Mouse (Mus musculus): ENCODE measurements around the gene 4933402D24Rik.

Gene 4933402D24Rik

DNA sequence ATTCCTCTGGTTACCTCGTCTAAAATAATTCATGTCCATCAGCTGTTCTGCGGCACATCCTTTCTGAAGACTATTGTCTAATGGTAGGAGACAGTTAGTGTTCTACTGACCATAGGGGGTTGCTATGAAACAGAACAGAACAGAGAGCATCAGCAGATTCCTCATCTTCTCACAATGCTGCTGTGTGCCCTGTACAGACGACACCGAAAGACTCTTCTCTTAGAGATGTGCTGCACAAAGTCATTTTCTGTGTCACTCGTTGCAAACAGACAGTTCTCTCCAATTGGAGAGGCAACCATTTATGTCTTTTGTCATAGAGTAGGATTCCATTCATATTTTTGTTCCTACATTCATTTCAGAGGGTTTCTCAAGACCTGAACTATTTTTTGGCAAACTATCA lies at the start of gene 4933402D24Rik:
Gene 4933402D24Rik (minus strand): TSS at position 101 of the 400 bp plus-strand sequence.
- no peak for DNase-seq (ENCODE audit: low read depth, low spot score)

DNA sequence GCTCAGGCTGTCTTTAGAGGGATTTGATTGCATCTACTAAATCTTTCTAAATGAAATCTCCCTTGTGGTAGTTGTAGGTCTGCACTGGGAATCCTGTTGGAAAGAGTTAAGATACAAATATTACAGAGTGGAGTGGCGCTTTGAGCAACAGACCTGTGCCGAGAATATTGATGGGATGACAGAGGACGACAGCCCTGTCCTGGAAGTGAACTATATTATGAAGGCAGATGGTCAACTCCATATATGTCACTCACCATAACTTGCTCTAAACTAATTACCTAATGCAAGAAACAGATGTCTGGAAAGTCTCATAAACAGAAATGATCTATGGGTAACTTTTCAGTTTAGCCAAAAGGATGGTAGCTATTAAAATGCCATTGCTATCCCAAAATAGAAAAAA lies 39.5 kb upstream of the 4933402D24Rik start:
- peak; percentile 42 for DNase-seq (ENCODE audit: low read depth, low spot score)

DNA sequence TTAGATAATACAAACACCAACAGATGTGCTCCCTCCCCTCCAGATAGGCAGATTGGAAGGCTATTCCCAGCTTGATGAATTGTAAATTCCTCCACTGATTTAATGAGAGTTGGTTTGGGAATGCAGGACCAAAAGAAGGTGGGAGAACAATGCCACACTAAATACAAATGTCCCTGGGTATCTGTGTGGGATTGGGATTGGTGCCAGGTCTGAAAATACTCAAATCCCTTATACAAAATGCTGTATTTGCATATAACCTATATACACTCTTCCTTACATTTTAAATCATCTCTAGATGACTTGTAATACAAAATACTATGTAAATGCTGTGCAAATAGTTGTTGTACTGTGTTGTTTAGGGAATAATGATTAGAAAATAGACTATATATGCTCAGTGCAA lies 36.0 kb upstream of the 4933402D24Rik start:
- DNase-seq (ENCODE audit: low read depth, low spot score): no peak

DNA sequence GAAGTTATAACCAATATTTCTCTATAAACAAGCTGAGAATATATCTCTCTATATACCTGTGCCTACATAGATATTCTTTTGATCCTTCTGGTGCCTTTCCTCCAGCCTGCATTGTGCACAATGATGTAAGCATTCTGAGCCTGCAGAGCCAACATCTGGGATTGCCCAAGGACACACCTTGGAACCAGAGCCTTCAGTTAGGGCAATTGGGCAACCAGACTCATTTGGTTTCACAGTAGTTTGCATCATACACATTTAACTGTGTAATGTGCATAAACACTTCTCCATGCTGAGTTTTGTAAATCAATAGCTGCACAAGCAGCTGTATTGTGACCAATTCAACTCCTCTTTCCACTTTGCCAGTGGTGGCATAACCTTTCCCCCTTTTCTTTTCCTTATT lies 25.3 kb upstream of the 4933402D24Rik start:
- no peak for DNase-seq (ENCODE audit: low read depth, low spot score)

DNA sequence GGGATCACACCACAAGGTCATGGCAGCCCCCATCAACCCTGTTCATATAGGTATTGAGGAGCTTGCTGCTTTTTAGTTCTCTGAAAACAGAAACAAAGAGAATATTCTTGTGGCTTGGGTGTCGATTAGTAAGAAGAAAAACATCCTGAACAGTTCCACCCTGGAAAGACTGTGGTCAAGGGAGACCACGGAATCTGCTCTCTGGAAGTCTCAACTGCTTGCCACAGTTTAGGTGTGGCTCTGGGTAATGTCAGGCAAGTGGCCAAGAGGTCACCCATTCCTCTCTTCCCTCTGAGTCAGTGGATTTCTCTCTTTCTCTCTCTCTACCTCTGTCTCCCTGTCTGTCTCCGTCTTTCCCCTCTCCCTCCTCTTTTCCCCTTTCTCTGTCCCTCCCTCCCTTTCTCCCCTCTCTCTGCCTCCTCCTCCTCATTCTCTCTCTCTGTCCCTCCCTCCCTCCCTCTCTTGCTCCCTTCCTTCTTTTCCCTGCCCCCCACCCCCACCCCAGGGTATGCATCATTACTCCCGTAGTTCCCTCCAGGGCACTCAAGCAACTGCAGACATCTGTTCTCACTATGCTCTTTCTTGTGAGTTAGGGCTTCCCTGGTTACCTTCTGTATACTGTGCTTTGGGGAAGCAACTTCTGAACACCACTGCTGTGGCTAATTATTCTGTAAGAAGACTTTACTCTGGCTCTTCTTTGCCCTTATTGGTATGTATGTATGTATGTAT lies 8.0 kb upstream of the 4933402D24Rik start:
- no peak for DNase-seq (ENCODE audit: low read depth, low spot score)

DNA sequence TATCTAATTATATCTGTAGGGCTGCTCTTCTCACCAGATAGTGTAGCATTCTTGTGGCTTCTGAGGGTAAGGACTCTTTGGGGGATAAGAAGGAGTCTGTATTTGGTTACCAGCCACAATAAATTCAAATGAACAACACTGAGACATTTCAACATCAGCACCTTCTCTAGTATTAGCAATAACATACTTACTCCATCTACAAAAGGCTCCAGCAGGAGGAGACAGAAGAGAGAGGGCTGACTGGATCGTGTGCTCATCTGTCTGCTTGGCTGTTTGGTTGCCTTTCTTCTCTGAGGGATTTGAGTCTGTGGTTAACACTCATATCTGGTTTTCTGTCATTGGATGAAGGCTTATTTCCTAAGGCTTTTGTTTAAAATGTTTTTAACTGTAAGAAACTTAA lies 7.3 kb upstream of the 4933402D24Rik start:
- no peak for DNase-seq (ENCODE audit: low read depth, low spot score)

DNA sequence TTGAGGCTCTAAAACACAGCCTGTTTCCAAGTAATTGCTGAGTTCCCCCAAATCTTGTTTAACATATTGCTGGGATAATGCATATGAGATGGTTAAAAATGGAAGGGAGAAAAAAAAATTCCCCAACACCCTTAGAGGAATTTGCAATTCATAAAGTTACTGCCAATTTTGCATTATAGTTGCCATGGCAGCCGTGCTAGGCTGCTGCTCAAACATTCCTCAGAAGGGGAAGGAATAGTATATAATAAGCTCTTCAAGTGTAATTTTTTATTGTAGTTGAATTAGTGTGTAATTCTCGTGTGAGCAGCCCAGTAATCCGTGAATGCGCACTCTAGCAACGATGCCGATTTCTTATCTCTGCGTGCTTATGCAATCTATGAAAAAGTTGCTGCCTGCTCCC lies 1.2 kb upstream of the 4933402D24Rik start:
- DNase-seq (ENCODE audit: low read depth, low spot score): no peak

DNA sequence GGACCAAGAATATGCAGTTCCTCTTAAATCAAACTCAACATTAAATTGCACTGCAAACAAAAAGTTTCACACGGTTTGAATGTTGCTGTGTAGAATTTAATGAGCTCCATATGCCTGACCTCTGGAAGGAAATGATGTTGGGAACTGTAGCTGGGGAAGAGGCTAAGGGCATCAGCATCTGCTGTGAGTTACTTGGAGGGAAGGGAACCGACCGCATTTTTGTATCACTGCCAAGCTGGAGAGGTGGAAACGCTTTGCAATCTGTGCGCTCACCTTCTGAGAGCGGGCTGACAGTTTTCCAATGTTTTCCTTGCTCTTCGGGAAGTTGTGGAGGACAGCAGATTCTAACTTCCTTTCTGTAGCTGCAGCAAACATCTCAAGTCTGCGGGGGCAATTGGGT lies 955 bp downstream of the 4933402D24Rik start:
- peak; percentile 56 for DNase-seq (ENCODE audit: low read depth, low spot score)

DNA sequence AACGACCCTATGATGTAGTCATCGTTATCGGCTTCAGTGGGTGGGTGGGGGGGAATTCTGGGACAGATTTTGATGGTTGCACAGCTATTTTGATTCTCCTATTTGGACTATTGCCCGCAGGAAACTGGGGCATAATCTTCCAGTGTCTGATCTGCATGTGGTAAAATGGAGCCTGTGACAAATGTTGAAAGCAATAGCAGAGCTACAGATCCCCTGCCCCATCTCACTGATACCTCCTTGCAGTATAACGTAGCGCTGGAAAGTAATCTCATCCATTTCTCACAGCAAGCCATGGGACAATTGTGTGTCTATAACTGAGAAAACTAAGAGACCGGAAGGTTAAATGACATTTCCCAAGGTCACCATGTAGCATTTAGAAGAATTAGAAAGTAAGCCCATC lies 4.7 kb downstream of the 4933402D24Rik start:
- no peak for DNase-seq (ENCODE audit: low read depth, low spot score)

DNA sequence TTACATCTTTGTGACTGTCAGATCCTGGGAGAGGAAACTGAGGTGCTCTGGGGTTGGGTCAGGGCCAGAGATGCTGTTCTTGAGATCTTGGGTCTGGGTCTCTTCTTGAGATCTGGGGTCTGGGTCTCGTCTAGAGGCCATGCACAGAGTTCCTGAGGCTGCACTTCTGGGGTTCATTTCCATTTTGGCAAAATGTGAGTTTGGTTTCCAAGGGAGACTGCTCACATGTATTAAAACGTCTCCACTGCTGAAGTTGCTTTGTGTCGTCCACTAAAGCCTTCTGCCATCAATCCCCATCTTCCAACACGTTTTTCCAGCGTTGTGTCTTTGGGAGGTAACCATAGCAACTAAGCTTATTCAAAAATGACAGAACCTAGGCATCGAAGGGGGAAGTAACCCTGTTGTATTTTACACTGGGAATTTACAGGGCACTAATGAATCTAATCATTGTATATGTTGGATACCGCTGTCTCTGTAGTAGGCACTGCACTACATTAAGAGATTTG lies 5.1 kb downstream of the 4933402D24Rik start:
- peak; percentile 57 for DNase-seq (ENCODE audit: low read depth, low spot score)

DNA sequence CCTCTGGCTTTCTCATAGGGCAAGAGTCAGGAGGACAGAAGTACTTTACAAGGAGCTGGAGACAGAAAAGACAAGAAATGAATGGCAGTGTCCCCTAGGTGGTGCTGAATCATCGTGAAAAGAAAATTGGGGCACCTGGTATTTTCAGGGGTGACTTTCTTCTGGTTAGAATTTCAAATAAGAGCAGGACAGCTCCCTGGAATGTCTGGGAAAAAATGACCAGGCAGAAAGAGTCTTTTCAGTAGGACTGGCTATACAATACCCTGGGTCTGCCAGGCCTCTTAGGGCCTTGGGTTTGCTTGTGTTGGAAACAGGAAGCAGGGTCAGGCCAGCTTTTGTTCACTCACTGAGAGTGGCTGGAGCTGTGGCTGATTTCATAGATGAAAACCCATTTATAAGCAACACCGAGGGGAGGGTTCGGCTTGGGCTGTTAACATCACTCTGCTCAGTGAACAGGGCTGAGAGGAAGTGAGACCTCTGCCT lies 5.8 kb downstream of the 4933402D24Rik start:
- peak; percentile 58 for DNase-seq (ENCODE audit: low read depth, low spot score)

DNA sequence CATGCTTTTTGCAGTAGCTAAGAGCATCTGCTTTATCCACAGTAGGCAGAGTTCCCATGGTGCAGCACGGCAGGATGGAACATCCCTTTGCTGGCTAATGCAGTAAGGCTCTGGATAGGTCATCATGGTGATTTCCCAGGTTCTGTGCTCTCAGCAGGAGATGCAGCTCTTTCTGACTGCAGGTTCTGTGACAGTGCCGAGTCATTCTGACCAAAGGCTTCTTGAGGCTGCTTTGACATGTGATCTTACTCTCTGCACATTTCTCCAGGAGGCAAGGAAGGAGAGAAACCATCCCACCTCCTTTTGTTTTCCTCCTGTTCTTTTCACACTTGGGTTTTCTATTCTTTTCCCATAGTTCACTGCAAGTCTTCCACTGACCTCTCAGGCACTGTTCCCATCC lies 13.1 kb downstream of the 4933402D24Rik start:
- DNase-seq (ENCODE audit: low read depth, low spot score): no peak

DNA sequence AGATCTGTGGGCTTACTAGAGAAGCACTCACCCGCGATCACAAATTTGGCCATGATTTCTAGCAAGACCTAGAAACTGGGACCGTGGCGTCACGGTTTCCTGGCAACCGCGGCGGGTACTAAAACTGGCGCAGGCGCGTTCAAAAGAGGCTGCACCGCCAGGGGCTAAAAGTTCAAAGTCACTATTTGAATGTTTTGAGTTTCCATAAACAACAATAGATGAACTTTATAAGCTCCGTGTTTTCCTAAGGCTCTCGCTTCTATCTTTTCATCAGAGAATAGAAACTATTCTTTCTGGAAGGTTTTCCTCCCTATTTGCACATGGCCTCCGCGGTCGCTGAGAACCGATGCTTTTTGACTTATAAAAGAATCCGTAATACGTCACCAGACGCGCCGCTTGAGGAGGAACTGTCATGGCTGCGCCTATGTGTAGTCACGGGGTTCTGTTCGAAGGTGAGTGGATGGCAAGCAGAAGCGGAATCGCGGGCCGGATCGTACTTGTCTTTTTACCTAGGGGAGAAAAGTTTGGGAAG lies 38.8 kb downstream of the 4933402D24Rik start, which contains the start of the genes Mdh1b and Fastkd2:
Gene Mdh1b (minus strand): TSS at position 79 of the 532 bp plus-strand sequence.
Gene Fastkd2 (plus strand): TSS at position 375 of the 532 bp plus-strand sequence.
- peak; percentile 90 for DNase-seq (ENCODE audit: low read depth, low spot score)

DNA sequence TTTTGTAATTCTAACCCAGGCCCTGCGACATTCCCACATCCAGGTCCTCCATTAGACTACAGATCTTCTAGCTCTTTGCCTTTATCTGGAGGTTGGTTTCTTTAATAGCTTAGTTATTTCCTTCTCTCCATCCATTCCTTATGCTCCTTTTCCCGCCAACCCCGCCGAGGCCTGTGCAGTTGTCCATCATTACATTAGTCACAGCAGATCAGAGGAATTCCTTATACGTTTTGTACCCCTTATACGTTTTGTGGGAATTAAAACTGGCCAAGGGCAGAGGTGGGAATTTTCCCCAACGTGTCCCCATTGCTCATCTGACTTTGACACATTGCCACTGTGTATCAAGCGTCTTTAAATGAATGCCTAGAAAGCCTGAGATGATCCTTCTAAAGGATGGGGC lies 39.3 kb downstream of the 4933402D24Rik start:
- no peak for DNase-seq (ENCODE audit: low read depth, low spot score)

DNA sequence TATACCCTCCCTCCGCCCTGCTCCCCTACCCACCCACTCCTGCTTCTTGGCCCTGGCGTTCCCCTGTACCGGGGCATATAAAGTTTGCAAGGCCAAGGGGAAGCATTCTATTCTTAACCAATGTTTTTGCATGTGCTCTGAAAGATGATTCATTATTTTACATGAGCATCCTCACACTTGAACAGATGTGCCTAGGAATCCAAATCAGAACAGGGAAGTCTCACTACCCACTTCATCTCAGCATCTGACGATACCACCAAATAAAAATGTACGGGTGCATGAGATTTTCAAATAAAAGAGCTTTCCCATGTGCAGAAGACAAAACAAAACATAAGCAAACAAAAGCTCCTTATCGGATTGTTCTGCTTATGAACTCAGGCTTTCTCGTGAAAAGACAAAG lies 48.9 kb downstream of the 4933402D24Rik start:
- DNase-seq (ENCODE audit: low read depth, low spot score): no peak

DNA sequence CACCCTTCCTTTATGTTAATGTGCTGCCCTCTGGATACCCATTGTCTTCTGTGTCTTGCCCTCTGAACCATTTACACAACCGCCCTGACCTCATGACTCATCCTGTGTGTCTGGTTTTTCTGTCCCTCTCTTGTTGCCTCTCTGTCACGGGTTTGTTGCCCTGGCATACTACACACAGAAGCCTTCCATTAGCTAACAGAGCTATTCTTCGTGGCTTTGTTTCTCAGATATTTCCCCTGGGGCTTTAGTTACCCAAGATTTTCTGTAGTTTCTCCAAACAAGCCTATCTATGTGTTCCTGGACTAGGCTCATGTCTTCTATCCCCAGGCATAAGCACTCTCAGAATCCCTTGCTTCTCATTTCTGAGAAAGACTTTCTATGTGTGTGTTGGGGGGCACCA lies 60.2 kb downstream of the 4933402D24Rik start:
- no peak for DNase-seq (ENCODE audit: low read depth, low spot score)

DNA sequence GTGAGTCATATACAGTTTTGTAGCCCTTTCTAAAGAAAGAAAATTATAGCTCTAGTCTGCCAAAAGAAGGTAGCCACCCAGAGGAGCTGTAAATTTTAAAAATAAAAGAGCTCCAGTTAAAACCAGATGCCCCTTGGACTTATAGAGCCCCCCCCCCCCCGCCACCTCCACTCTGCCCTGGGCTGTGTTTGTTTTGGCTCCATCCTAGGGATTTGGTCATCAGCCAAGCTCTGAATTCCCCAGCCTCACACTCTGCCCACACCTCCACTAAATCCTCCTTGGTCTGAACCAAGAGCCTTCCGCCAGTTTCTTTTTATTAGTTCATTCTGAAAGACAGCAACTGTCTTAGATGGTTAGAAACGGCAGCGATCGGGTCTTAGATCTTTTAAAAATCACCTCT lies 63.3 kb downstream of the 4933402D24Rik start:
- DNase-seq (ENCODE audit: low read depth, low spot score): no peak

All from mesoderm, embryonic 11.5 days (tissue).